Mouse (Mus musculus) megakaryocyte, embryonic 14.5 days (primary cell): ENCODE measurements at regions not wholly inside any gene's neighbourhood (a gene's known extent, or its start where the extent isn't known, plus 50 kb on each side); places are given as distances from the start of the nearest gene placed in this dataset.

ENCODE experiments used
- FLI1 ChIP-seq: IDR thresholded peaks from 2 replicates; pipeline ENCODE4 v1.6.1; 2012; ENCODE audit warnings: low read length, inconsistent platforms, mixed read lengths
- GATA1 ChIP-seq: IDR thresholded peaks from 3 replicates; pipeline ENCODE4 v1.6.1; 2012; ENCODE audit warnings: mixed read lengths, low read length, inconsistent platforms, borderline replicate concordance

GRCm38 (mm10) chrX:57938248-57938836 lies 84.2 kb upstream of the Zic3 start:
- no peak for TF ChIP-seq FLI1
- TF ChIP-seq GATA1: no peak
